In genomic region chr4:140187404-140188145, GRCm38 (mm10) we compare ENCODE assay signal across 13 mouse cellular contexts. TPM values are rescaled to one million over a fixed set of nuclear protein-coding genes. Genes with fewer than 3 reads are reported as not detected.
DNase-seq lines count a peak whose midpoint lies in the region; ATAC-seq and TF ChIP-seq lines count a peak whose summit lies in the region.
"Had no signal": no experiment of that assay in that cellular context is flagged by ENCODE, and none has a peak within 500 bp of the region (broad histone marks: within the 10 kb centered on the region; RNA-seq: fewer than 3 reads in every experiment).

No protein-coding gene starts in this region.

- H3K36me3 ChIP-seq in forebrain, embryonic 16.5 days (ENCODE audit: control insufficient read depth, insufficient read depth), result no peaks in the 10 kb centered on the region
- no peaks in the 10 kb centered on the region for H3K36me3 ChIP-seq in liver, embryonic 14.5 days (replicated peaks; ENCODE audit: control insufficient read depth, insufficient read depth, low read depth)

- no peaks in the 10 kb centered on the region for H3K9me3 ChIP-seq in forebrain, embryonic 16.5 days (ENCODE audit: control insufficient read depth, low read length)
- H3K9me3 ChIP-seq in liver, embryonic 14.5 days (ENCODE audit: control insufficient read depth, low read length), result no peaks in the 10 kb centered on the region

- no peak for TF ChIP-seq EP300 in liver, embryonic 14.5 days (IDR thresholded peaks at IDR 0.05; ENCODE audit: low read depth)

- peak; percentile 84 for DNase-seq in left cerebral cortex, postnatal 4 days
- DNase-seq in left cerebral cortex, adult 18-20 months (ENCODE audit: low spot score in 2 of 2), result no peak
- DNase-seq in liver, embryonic 14.5 days (ENCODE audit: low read depth in 3 of 3, low spot score in 3 of 3), result no peak
- no peak for DNase-seq in yolk sac, embryonic 10.5 days (ENCODE audit: low spot score)
- no peak for DNase-seq in frontal cortex, adult 2 months (ENCODE audit: extremely low spot score in 1 of 2, low spot score in 1 of 2)
- no peak for DNase-seq in kidney, postnatal 25 days
- DNase-seq: adrenal gland, postnatal 10 days; thymus, postnatal 25 days had no signal

- no peak for TF ChIP-seq CTCF in liver, embryonic 14.5 days (IDR thresholded peaks at IDR 0.05; ENCODE audit: low read depth)

- H3K27ac ChIP-seq in forebrain, embryonic 16.5 days (ENCODE audit: low read length), result peak overlapping the region; percentile 39
- H3K27ac ChIP-seq in liver, embryonic 14.5 days, result no peak overlapping the region

- WGBS in forebrain, embryonic 16.5 days, result 57% methylated on average over 8 of the region's 8 CpGs
- WGBS in liver, embryonic 14.5 days (ENCODE audit: insufficient replicate concordance), result 56% methylated on average over 8 of the region's 8 CpGs

- no peaks in the 10 kb centered on the region for H3K27me3 ChIP-seq in forebrain, embryonic 16.5 days (replicated peaks; ENCODE audit: control insufficient read depth, insufficient read depth, low read length)
- no peaks in the 10 kb centered on the region for H3K27me3 ChIP-seq in liver, embryonic 14.5 days (ENCODE audit: control insufficient read depth, insufficient read depth, low read length)

- H3K4me2 ChIP-seq in forebrain, embryonic 16.5 days (ENCODE audit: low read length), result no peak overlapping the region
- H3K4me2 ChIP-seq in liver, embryonic 14.5 days (ENCODE audit: low read depth), result 0 out of 2 replicates have a peak overlapping the region, but pooled peaks have one; percentile 4

- no peak overlapping the region for H3K9ac ChIP-seq in forebrain, embryonic 16.5 days (replicated peaks; ENCODE audit: low read depth, low read length)
- H3K9ac ChIP-seq in liver, embryonic 14.5 days (replicated peaks), result no peak overlapping the region

- H3K4me1 ChIP-seq in forebrain, embryonic 16.5 days (replicated peaks; ENCODE audit: control insufficient read depth, insufficient read depth, low read length), result peaks cover 33% of the 10 kb centered on the region
- peaks cover 0 to 19% of the 10 kb centered on the region in 2 experiments; a peak in 2 of 4 replicates for H3K4me1 ChIP-seq in liver, embryonic 14.5 days (replicated peaks; ENCODE audit: control insufficient read depth in 2 of 2, insufficient read depth in 2 of 2, low read length in 1 of 2)

- H3K4me3 ChIP-seq in forebrain, embryonic 16.5 days (replicated peaks; ENCODE audit: low read length), result no peak overlapping the region
- H3K4me3 ChIP-seq in liver, embryonic 14.5 days (ENCODE audit: insufficient read depth in 1 of 2, low read depth in 2 of 2, low read length in 2 of 2), result no peak overlapping the region

- intact Hi-C loops in left cerebral cortex, postnatal 4 days (cut with DNase I), result no loop called here

- ATAC-seq in forebrain, embryonic 16.5 days, result peak; percentile 80
- no peak for ATAC-seq in liver, embryonic 14.5 days (ENCODE audit: insufficient read depth)
- ATAC-seq in erythroblast, adult 5-6 weeks (replicated peaks; ENCODE audit: low FRiP score, poor library complexity, severe bottlenecking), result no peak
- ATAC-seq: Patski had no signal

RNA-seq across cellular contexts. Expression of gene Igsf21, which starts 59.0 kb away (rescaled TPM):
- 100 to 1,000 TPM; 104 to 114 TPM for total RNA-seq in left cerebral cortex, postnatal 4 days (2021)
- 10 to 100 TPM; 55.4 to 72.1 TPM for total RNA-seq in left cerebral cortex, adult 18-20 months (2021)
- polyA plus RNA-seq in forebrain, embryonic 16.5 days (2015; fragmentation: Nextera tagmentation; extraction: Ambion mirVana), result 46.8 and 50.9 TPM in 2 replicates
- 0.02 TPM in 1 of 2 replicates, not detected in the other for polyA plus RNA-seq in liver, embryonic 14.5 days (2012; rRNA removed)
- polyA plus RNA-seq in liver, embryonic 14.5 days (2014; fragmentation: Nextera tagmentation; extraction: Ambion mirVana), result 0.18 TPM in 1 of 2 replicates, not detected in the other
- polyA plus RNA-seq in frontal cortex, adult 2 months (2012; rRNA removed), result 54.8 and 58.2 TPM in 2 replicates
- not detected in 2 replicates for total RNA-seq in erythroblast, adult 5-6 weeks (2015; ENCODE audit: low replicate concordance)
- total RNA-seq in erythroblast, adult 5-6 weeks (2017; ENCODE audit: low replicate concordance), result not detected in 2 replicates
- total RNA-seq: granulocyte monocyte progenitor cell, adult 5-6 weeks had no signal
- polyA plus RNA-seq: liver, embryonic 16.5 days; Patski had no signal

Comparison
In these comparisons a context has a peak if more than half of its experiments do, and no peak if none do; other contexts are left out.
1. RNA of gene Igsf21, which starts 59.0 kb away (total RNA-seq): 104 to 114 TPM in left cerebral cortex, postnatal 4 days and 55.4 to 72.1 TPM in left cerebral cortex, adult 18-20 months; not detected in erythroblast, adult 5-6 weeks; every median in the first group is over 10 times any median in the second.